Mouse (Mus musculus) heart, postnatal 4 days (tissue): ENCODE results near the gene BC004004. TPM values are rescaled to one million over a fixed set of nuclear protein-coding genes. Genes with fewer than 3 reads are reported as not detected.
"Not testable (repeated sequence)": the region's sequence is repeated elsewhere in the genome, so short reads cannot be mapped to it uniquely, and the experiment has no call there.

ENCODE experiments used
- DNase-seq: peaks from one replicate; pipeline ENCODE4 v3.0.0; 2021
- total RNA-seq, 2 experiments: library from RNA; stranded (reverse); gene quantifications; 2 replicates each; pipeline ENCODE4 v1.2.3; 2021

The BC004004 gene
- total RNA-seq, 2 experiments from 2014 or later: 158 to 161 TPM

DNA sequence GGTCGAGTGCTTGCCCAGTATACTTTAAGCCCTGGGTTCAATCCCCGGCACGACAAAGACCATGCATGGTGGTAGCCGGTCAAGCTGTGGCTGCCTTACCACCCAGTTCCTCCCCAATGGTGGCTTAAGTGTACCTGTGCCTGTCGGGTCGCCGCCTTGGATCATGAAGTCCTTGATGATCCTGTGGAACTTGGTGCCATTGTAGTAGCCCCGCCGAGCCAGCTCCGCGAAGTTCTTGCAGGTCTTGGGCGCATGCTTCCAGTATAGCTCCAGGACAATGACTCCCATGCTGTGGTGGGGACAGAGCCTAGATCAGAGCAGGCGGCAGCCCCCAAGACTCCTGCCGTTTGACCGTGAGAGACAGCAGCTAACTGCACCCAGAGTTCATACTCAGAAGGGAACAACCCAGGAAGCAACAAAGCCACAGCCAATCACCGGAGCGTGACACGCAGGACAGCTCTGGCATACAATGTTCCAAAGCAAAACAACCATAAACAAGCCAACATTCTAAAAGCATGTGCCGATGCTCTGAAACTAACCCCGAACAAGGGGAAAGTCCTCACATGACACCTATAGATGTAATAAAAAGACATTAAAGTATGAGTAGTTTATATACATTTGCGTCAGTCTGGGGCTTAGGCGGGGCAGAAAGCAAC is 6.9 kb upstream of the BC004004 start:
- DNase-seq: no peak

DNA sequence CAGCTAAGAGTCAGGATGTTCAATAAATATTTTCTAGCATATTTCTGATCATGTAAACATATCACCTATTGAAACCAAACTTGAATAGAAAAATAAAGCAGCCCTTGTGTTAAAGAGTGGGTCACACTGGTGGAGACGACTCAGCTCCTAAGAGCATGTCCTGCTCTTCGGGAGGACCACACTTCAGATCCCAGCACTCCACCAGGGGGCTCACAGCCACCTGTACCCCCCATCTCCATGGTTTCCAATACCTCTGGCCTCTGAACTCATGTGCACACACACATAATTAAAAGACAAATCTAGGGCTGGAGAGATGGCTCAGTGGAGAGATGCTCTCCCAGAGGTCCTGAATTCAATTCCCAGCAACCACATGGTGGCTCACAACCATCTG is 6.3 kb upstream of the BC004004 start:
- DNase-seq: no peak

DNA sequence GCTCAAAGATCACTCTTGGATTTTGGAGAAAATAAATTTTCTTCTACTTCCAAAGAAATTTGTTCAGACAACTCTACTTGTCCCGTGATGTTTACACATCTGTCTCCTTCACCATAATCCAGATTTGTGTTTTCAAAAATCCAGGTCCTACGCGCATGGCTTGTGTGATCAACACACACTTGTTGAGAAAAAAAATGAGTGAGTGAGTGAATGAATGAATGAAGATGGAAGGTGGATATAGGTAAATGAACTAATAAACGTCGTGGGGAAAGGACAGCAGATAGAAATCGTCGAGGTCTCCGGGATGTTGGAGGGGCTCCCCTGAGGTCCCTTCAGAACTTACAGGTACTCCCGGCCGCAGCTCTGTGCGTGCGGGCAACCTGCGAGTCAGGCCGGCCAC is 5.2 kb upstream of the BC004004 start:
- DNase-seq: no peak

DNA sequence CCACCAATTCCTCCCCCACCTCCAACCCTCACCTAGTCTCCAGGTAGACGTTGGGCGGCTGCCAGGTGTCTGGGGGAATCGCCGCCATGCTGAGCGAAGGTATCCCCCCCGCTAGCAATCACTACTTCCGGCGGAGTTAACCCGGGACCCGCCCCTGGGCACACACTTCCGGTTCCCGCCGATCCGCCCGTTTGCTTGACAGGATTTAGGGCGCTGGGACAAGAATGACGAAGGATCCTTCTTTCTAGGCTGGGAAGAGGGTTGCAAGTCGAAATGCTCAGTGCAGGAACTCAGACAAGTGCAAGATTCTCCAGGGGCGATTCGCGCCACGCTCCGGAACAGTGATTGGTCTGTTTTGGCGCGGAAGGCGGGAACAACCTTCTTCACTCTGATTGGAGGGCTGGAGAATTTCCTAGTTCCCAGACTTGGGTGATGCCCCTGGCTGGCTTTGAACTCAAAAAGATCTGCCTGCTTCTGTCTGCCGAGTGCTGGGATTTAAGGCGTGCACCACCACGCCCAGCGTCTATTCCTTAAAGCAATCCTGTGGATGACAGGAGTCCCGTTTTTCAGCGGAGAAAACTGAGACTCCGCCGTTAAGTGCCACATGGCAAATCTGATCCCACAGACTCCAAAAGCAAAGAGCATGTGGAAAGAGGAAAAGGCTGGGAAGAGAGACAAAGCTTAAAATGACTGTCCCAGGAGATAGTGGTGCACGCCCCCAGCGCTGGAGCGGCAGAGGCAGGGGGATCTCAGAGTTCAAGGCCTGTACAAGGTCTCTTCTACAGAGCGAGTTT is 4.6 kb upstream of the BC004004 start, which contains the start of gene Ppil1:
Gene Ppil1, minus strand, starts transcription at position 347 of the 794 bp plus-strand sequence.
- peak; percentile 86 for DNase-seq

DNA sequence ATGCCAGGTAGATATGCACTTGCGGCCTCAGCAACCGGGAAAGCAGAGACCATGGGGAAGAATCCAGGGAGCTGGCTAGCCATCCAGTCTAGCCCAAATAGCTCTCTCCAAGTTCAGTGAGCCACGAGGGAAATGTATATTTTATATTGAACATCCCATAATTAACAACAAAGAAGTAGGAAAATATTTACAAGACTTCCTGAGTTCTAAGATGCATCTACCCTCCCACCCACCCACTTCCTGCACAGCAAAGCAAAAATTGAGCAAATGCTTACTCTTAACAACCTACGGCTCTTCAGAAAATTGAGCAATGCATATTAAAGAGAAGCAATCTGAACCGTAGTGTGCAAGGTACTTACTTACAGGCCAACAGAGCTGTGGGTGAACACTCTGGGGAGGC is 3.8 kb upstream of the BC004004 start:
- no peak for DNase-seq

DNA sequence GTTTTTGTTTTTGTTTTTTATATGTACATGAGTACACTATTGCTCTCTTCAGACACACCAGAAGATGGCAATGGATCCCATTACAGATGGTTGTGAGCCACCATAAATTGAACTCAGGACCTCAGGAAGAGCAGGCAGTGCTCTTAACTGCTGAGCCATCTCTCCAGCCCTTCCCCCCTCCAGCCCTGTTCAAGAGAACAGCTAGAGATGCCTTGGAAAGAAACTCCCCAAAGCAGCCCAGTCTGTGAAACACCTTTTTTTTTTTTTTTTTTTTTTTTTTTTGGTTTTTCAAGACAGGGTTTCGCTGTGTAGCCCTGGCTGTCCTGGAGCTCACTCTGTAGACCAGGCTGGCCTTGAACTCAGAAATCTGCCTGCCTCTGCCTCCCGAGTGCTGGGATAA is 1.5 kb upstream of the BC004004 start:
- DNase-seq: not testable (repeated sequence)

DNA sequence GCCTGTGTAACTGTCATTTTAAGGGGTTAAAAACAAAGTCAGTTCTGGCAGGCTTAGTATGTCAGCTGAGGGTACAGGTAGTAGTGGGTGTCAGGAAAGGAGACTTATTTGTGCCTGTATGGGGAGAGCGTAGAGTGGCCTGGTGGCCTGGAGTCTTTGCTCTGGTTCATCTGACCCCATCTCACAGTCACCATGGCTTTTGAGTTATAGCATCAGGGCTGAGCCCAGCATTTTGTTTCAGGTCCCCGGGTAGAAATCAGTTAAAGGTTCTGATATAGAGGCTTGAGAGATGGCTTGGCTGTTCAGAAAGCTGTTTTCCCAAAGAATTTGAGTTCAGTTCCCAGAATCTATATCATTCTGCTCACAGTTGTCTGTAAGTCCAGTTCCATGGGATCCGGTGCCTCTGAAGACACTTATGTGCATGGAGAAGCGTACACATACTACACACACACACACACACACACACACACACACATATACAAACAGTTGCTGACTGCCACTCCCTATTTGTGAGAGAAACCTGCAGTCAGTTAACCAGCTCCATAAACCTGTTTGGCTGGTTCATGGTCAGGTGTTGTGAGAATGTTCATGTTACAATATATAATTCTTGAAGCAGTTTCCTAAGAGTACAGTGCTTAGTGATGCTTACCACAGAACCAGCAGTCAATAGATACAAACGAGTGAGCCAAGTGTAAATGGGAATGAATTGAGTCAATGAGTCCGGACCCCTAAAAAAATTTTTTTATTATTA is 482 bp upstream of the BC004004 start:
- DNase-seq: no peak

DNA sequence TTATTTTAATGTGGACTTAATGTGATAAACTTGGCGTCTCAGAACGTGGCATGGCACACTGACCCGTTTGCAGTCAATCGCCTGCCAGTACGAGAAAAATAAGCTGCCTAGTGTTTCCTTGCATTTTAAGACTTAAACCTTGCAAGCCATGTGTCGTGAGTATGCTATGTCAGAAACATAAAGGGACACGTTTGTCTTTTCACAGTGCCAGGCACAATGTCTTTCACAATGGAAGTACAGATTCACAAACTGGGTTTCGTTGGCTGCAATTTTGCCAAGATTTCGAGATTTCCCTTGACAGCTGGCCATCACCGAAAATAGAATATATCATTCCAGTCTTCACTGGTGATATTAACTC is 740 bp downstream of the BC004004 start:
- no peak for DNase-seq

DNA sequence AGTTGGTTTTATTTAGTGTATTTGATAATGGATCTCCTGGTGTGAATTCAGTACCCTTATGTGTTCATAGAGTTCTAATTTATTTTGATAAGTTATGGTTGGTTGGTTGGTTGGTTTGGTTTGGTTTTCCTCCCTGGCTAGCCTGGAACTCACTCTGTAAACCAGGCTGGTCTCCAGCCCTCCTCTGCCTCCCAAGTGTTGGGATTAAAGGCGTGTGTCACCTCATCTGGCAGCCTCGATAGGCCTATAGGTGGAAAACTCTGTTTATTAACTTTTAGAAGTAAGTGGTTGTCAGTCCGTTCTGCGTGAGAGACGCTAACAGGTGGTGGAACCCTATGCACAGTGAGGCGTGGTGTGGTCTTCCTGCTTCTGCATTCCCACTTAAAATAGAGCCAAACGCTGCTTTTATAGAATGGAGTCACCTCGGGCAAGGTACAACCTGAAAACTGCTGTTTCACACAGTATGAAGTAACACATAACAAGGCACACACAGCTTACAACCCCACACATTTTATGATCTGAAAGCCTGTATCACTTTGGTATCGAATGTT is 1.6 kb downstream of the BC004004 start:
- DNase-seq: no peak

DNA sequence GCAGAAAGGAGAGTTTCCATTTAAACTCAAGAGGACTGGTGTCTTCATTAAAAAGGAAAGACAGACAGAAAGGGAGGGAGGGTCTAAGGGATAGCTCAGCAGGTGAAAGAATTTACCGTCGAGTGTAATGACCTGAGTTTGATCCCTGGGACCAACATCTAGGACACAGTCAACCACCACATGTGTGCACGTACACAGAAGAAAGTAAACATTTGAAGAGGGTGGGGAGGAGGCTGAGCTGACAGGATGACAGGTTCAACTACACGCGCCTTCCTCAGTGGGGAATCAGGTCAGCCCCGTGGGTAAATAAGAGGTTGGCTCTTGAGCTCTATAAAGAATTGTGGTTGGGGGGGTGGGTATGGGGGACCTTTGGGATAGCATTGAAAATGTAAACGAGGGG is 4.6 kb downstream of the BC004004 start:
- no peak for DNase-seq

DNA sequence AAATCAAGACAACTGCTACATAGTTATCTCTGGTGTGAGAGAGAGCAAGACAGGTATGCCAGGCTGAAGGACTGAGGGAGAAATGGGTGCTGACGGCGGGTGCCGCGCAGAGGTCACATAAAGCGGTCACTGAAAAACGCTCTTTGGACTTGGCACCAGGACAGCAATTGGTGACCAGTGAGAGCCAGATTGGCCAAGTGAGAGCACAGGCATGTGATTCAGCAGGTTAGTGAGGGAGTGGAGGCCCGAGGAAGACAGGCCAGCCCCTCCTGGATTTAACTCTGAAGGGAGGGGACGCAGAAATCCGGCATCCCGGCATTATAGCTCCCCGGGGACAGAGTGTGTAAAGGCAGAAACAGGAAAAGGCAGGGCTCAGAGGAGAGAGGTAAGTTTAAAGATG is 5.3 kb downstream of the BC004004 start:
- DNase-seq: peak; percentile 60

DNA sequence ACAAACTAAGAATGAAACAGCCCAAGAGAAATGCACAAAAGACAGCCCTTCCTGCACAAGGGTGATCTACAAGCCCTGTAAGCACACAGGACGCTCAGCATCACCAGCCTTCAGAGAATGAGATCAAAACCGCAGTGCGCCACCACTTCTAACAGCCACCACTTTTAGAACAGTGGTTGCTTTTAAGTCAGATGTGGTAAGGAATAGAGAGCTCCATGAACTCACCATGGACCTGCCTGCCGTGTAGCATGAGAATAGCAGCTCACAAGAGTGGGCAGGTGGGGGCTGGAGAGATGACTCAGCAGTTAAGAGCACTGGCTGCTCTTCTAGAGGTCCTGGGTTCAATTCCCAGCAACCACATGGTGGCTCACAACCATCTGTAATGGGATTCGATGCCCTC is 11.8 kb downstream of the BC004004 start:
- no peak for DNase-seq

DNA sequence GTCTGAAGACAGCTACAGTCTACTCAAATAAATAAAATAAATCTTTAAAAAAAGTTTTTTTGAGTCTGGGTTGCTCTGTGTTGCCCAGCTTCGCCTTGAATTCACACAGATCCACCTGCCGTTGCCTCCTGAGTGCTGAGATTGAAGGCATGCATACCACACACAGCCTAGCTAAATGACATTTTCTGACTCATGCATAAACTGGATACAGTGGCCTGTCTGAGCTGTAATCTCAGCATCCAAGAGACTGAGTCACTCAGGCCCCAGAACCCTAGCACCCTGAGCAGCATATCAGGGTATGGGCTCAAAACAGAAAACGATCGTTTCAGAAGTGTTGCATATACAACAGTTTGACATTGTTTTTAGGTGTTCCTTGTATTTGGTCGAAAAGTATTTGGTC is 13.0 kb downstream of the BC004004 start:
- DNase-seq: no peak

DNA sequence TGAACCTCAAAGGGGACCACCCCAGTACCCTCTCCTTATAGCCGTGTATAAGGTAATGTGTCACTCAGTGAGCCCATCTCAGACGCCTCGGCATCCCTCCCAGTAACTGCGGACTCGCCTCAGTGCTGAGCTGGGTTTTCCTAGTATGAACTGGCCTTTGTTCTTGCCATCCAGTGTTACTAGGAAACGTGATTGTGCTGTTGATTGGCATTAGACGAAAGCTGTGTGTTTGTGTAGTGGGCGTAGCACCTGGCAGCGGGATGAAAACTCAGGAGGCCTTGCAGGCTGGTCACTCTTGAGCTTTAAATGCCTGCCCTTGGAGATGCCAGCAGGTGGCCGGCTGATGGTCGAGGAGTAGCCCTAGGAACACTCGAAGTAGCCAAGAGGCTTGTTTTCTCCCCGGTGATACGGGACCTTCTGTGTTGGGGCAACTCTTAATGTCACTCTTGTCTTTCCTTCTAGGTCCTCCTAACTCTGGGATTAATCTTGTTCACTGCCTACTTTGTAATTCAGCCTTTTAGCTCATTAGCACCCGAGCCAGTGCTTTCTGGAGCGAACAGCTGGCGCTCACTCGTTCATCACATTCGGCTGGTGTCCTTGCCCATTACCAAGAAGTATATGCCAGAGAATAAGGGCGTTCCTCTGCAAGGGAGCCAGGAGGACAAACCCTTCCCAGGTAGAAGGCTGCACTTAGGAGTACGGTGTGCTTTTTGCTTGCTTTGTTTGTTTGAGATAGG is 13.8 kb downstream of the BC004004 start:
- no peak for DNase-seq

DNA sequence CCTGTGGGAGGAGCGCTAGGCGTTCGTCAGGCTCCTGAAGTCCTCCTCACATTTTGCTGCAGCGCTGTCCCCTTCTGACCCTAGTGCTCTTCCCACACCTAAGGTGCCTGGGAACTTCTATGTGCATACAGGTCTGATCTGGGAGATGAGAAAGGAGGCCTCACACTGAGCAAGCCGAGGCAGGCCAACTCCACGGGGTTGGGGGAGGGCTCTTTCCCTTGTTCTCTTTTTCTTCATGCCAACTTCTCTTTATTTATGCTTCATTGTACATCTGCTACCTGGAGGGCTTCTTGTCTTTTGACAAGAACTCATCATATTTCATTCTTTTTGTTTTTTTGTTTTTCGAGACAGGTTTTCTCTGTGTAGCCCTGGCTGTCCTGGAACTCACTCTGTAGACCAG is 23.2 kb downstream of the BC004004 start:
- no peak for DNase-seq

DNA sequence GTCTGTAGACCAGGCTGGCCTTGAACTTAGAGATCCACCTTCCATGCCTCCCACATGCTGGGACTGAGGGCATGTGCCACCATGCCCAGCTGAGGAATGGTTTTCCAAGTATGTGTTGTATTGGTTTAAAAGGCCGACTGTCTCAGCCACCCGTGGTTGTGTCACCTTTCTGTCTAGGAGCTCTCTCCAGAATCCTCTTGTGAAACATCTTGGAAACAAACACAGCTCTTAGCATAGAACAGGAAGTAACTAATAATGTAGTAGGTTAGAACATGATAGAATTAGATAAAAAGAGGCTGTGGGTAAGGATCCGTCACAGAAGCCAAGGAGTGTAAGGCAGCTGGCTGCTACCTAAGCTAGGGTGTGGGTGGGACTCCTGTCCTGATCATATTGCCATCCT is 24.4 kb downstream of the BC004004 start:
- DNase-seq: no peak

DNA sequence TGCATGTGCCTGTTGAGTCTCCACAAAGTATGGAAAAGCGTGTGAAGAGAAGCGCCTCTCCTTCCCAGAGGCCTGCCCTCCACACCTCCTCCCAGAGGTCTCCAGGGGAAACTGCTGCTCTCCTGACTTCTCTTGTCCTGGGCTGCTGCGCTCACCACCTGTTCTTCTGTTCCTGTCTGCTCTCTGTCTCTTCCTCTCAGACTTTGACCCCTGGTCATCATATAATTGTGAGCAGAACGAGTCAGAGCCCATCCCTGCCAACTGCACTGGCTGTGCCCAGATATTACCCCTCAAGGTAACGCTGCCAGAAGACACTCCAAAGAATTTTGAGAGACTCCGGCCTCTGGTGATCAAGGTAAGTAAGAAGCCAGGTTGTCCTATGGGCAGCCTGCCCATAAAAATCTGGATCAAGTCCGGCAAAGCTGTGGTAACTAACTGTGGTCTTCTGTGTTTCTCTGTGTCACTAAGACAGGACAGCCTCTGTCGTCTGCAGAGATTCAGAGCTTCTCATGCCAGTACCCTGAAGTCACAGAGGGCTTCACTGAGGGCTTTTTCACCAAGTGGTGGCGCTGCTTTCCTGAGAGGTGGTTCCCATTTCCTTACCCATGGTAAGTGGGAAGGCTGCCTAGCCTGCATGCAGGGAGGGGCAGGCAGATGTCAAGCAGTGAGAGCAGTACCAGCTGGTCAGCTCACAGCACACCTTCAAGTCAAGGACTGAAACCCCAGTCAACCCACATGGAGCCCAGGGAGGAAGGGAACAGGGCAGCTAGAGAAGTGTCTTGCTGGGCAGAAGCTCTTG is 25.4 kb downstream of the BC004004 start:
- DNase-seq: peak; percentile 54

DNA sequence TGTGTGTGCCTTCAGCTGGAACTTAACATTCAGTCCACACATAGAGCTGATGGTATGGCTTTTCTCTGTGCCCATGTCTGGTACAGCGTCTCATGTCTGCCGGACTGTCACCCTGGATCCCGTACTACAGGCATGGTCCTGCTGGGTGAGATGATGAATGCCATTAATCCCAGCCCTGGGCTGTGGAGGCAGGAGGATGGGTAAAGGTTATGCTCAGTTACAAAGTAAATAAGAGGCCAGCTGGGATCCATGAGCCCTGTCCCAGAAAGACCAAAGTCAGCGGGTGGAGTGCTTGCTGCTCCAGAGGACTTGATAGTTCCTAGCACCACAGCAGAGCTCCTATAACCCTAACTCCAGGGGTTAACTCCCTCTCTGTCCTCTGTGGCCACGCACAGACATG is 27.2 kb downstream of the BC004004 start:
- DNase-seq: no peak

DNA sequence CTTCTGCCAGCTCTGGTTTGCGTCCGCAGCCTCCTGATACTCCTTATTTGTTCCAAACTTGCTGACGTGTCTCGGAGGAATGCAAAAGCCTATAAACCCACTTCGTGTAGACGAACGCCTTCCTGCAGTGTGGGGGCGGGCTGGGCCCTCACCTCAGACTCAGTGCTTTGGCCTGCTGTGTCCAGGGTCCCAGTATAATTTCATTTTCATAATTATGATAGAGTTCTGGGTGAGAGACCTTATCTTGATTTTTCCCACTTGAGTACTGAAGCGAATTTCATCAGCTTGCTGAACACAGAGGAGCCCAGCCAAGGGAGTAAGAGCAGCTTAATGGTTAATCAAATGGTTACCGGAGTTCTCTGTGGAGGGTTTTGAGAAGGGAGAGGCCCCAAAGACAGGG is 28.7 kb downstream of the BC004004 start:
- no peak for DNase-seq

DNA sequence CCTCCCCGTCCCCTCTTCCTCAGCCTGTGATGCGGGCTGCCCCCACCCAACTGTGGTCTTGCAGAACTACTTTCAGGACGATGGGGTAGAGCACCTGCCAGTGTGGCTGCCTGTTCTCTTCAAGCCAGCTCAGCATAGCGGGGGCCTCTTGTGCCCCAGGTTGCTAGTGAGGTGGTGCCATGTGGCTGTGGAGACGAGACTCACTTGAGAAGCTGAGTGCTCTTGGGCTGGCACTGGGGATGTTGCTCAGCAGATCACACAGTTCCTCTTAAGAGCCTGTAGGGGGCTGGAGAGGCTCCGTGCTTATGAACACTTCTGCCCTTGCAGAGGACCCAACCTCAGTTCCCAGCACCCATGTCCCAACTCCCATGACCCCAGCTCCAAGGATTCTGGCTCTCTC is 29.2 kb downstream of the BC004004 start:
- DNase-seq: no peak

DNA sequence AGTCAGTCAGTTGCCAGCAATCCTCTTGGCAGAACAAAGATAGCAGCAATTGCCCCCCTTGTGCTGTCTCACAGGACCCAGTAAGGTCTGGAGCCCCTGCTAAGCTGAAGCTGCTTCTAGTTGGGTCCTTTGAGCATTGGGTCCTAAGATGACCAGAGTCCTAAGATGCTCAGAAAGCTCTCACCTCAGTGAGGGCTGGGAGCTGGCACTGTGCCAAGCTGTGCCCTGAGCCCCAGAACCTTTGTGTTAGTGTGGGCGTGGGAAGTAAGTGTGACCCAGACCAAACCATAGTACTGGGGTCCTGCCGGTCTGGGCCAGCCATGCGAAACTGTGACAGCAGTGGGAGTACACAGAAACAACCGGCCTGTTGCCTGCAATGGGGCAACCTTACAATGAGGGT is 30.7 kb downstream of the BC004004 start:
- no peak for DNase-seq

DNA sequence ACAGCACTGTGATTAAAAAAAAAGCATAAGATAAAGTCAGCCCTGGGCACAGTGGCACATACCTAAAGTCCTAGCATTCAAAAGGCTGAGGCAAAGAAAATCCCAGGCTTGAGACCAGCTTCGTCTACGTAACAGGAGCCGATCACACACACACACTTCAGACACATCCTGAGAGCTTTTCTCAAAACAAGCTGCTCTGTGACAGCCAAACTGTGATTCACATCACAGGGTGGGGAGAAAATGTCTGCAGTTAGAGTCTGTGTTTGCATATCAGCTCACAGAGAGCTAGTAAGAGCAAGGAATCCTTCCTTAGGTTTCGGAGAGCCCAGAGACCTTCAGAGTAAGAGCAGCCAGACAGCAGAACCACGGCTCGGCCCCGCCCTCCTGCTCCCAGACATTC is 32.3 kb downstream of the BC004004 start:
- no peak for DNase-seq
